Mouse (Mus musculus): ENCODE results near the gene Begain. TPM values are rescaled to one million over a fixed set of nuclear protein-coding genes. Genes with fewer than 3 reads are reported as not detected.

Gene Begain
- total RNA-seq (2021): 1 to 10 TPM; 2.9 to 4.0 TPM
- long read RNA-seq, experiment 1, partial matches to known transcripts: 0 of 3 reads
- long read RNA-seq, experiment 1, other reads (novel, unspliced or antisense): 3 of 3 reads
- long read RNA-seq, experiment 2, partial matches to known transcripts: 0 of 1 reads
- long read RNA-seq, experiment 2, other reads (novel, unspliced or antisense): 0 of 1 reads

DNA sequence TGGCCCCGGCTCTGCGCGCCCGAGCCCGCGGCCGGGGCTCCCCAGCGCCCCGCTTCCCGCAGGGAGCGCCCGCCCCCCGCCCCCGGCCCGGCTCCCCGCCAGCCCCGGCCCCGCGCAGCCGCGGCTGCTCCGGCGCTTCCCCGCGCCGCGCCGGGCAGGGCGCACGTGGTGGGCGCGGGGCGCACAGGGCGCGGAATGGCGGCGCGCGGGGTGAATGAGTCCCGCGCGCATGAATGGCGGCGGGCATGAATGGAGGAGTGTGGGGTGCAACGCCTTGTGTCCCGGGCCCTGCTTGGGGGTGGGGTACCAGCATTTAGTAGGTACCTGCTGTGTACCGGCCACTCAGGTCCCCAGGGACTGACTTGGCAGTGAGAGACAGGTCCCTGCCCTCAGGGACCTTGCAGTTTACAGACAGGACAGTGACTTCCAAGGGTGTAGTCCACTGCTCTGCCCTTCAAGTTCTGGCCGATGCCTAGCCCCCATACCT, at the start of gene Begain:
Gene Begain (minus strand): TSS at position 51 of the 487 bp plus-strand sequence.
- DNase-seq: no peak

DNA sequence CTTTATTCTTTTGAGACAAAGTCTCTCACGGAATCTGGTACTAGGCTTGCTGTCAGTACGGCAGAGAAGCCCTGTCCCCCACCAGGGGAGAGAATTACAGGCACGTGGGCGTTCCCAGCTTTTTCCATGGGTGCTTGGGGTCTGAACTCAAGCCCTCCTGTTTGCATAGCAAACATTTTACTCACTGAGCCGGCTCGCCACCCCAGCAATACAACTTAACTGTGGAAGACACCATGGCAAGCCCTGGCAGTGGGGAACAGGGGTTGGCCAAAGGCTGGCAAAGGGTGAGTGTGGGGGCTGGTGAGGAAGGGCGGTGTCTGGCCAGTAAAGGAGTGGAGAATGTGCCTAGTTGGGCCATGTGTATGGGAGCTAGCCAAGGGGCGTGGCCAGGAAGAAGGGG, 47.7 kb upstream of the Begain start:
- no peak for DNase-seq

DNA sequence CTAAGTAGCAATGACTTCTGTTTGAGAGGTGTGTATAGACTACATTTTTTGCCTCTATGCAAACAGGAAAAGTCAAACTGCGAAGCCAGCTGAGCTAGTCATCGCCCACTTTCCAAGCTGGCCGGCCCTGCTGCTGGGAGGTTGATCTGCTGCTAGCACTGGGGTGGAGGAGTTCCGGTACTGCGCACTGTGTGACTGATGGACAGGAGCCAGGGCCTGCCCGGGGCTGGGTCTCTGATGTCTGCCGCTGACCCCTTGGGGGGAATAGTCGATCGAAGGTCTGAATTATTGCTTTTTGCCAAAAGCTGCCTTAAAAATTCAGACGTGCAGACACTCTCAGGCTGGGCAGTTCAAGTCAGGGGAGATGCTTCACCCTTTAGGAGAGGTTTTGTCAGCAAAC, 47.1 kb upstream of the Begain start:
- no peak for DNase-seq

DNA sequence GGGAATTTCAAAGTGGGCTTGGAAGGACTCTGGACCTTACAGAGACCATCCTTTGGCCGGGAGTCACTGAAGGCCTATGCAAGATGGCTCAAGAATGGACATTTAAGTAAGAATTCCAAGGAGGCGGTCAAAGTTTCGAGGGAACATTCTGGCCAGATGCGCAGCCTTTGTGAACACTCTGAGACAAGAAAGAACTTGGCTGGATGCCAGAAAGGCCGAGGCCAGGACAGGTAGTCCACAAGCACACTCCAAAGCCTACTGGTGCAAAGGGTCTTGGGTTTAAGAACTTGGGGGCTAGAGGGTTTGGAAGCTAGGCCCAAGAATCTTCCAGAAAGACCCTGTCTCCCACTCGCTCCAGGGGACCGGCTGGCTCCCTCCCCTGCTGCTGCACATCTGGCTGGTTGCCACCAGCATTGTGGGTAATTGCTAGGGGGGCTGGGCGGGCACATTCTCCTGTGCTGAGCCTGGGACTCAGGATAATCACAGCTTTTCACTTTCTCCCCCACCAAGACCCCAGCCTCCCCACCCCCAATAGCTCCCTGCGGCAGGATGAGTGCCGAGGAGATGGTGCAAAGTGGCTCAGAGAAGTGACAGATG, 45.1 kb upstream of the Begain start:
- no peak for DNase-seq

DNA sequence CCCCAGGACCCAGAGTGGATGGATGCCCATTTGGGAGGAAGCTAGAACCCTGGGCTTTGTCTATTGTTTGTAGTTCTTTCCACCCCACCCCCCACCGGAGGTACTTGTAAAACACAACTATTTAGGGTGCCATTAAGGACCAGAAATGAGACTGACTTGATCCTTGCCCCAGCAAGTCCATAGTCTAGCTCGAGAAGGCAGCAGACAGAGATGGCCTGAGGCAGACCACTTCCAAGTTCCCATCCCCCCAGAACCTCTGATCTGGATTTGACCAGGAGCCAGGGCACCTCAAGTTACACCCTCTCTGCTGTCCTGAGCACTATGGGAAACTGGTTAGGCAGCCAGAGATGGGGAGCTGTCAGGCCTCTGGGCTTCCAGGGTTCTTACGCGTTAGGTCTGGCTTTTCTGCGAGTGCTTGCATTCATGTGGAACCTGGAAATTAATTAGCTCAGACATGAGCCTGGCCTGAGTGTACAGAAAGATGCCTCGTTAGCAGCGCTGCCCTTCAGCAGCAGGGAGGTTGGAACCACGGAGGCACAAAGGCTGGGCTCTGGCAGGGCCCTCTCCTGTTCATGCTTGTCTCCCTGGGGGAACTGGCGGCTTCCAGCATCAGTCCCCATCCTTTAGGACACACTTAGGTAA, 44.5 kb upstream of the Begain start:
- no peak for DNase-seq

DNA sequence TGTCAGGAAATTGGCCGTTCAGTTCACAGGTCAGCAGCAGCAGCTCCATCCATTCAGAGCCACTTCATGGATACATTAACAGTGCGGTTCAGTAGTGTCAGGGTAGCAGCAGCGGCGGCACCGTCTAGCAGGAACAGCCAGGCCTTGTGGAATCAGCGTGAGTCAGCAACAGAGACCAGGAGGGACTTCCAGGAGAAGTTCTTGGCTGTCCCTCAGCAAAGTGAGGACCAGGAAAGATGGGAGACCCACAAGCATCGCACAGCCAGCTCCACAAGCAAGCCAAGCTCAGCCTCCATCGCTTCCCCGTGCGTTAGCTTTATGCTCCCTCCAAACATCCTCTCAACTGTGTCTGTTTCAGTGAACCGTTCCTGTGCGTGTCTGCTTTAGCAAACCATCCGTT, 40.9 kb upstream of the Begain start:
- DNase-seq: no peak

DNA sequence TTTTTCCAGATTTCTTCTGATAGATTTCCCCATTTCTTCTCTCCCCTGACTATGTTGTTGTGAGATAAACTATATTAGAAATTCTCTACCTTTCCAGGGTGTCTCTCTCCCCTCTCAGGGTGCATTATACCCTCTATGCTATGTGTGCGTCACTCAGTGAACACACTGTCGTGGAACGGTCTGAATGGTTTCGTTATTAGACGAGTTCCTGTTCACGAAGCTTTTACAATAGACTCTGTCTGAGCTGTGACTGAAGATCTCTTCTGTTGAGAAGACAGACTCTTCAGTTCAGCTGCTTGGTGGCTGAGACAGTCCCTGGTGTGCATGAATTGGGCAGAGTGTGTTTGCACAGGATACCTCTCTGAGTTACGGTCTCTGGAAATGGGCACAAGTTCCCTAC, 32.4 kb upstream of the Begain start:
- no peak for DNase-seq

DNA sequence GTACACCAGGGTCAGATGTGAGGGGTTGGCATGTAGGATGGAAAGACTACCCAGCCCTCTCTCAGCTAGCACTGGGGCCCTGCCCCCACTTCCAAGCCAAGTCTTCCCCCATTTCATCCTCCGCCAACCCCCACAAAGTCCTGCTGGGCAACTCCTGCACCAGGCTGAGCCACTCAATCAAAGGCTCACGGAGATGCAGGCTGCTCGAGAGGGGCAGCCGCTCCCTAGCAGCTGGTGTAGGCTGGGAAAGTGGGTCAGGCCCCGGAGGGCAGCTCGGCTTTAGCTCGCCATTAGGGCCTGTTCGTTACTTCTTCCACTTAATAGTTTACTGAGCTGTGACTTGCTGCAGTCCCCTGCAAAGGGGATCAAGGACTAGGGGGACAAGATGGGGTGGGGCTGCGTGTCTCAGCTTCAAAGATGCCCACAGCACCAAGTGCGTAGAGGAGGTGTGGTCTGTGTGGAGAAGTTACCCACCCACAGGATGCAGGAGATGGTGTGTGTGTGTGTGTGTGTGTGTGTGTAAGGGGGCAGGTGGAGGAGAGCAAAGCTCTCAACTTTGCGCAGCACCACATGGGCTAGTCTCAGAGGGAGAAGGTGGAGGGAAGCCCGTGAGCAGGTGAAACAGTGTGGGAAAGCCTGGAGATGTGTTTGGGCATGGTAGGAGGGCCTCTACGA, 22.6 kb upstream of the Begain start:
- DNase-seq: no peak

DNA sequence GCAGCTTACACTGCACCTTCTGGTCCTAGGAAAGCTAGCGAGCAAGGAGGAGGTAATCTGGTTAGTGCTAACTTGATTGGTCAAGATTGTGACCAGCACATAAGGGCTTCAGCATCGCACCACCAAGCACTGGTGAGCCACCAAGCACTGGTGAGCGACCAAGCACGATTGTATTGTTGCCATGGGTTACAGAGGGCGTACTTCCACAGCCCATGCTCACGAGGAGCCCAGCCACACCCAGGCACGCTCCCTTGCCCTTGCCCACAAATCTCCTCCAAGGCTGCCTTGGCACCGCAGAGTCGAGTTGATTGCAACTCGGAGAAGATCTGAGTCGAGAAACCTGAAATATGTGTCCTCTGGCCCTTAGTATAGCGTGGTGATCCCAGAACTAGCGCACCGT, 22.0 kb upstream of the Begain start:
- no peak for DNase-seq

DNA sequence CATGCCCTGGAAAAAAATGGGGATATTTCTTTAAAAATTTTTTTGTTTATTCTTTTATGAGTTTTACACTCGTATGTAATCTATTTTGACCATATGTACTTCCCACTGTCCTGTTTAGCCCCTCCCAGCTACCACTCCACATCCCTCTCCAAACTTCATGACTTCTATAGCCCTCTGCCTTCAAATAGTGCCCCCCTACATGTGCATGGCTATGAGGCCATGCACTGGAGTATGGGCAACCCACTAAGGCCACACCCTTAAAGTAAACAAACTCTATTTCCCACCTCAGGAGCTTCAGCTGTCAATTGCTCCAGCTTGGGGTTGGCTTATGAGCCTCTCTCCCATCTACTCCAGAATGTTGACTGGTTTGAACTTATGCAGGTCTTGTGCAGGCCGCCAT, 18.1 kb upstream of the Begain start:
- no peak for DNase-seq

DNA sequence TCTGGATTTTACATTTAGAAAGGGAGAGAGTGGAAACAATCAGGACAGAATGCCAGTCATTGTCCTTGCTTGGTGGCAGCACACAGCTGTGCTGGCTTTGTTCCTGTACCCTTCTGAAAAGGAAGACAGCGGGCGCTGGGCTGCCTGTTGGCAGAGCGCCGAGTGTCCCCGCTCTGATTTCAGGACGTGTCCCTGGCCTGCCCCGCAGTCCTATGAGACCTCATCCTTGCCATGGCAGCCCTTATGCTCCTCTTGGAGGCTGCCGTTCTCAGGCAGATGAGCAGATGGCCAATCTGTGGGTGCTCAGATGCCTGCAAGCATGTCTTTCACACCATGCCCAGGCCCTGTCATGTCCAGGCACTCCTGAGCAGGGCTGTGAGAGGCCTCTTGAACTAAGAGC, 17.7 kb upstream of the Begain start:
- peak; percentile 26 to 28 for DNase-seq

DNA sequence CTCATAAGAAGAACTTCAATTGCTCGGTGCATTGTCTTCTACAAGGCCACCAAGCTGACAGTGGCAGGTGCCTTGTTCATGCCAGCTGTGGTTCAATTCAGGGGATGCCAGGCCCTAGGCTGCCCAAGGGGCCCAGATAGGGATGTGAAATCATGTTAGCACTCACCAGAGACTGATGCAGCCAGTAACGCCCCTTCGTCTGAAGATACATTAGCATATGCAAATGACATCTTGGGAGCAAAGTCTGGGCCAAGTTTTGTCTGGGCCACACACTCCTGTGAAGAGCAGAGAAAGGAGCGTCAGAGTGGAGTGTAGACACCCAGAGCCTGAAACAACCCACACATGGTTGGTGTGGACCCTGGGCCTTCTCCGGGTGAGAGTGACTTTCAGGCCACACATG, 17.0 kb upstream of the Begain start:
- no peak for DNase-seq

DNA sequence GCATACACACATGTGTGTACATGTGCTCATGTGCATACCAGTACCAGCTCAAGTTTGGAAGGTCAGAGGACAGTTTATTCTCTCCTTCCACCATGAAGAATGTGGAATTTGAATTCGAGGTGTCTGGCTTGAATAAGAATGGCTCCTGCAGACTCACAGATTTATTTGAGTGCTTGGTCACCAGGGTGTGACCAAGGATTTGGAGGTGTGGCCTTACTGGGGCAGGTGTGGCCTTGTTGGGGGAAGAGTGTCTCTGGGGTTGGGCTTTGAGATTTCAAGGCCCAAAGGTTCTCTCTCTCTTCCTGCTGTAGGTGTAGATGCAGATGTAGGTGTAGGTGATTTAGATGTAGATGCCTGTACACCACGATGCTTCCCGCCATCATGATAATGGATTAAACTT, 15.5 kb upstream of the Begain start:
- DNase-seq: no peak

DNA sequence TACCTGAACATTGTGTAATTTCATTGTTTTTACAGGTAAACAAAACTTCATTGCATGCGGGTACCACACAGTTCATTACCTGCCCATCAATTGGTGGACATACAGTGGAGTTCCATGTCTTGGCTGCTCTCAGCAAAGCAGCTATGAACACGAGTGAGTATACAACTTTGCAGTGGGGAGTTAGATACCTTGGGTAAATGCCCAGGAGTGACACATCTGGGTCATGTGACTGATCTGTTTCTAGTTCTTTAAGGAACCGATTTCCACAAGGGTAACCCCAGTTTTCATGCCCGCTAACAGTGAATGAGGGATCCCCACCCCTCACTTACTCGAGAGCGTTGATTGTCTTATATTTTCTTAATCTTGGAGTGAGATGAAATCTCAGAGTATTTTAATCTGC, 9.0 kb upstream of the Begain start:
- no peak for DNase-seq

DNA sequence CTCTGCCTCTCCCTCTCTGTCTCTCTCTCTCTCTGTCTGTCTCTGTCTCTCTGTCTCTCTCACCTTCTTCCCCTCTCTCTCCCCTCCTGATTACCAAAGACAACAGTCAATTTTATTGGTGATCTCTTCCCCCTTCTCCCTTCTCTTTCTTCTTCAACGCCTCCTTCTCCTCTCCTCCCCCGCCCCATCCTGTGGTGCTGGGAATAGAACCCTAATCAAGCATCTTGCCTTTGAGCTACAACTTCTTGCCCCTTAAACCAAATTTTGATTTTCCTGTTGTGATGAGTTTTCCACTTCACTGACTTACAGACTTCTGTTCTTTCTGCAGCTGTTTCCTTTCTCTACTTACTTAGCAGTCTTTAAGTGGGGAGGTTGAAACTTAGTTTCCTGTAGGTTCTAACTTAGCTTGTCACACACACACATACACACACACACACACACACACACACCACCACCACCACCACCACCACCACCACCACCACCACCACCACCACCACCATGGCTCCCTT, 6.8 kb upstream of the Begain start:
- DNase-seq: no peak

DNA sequence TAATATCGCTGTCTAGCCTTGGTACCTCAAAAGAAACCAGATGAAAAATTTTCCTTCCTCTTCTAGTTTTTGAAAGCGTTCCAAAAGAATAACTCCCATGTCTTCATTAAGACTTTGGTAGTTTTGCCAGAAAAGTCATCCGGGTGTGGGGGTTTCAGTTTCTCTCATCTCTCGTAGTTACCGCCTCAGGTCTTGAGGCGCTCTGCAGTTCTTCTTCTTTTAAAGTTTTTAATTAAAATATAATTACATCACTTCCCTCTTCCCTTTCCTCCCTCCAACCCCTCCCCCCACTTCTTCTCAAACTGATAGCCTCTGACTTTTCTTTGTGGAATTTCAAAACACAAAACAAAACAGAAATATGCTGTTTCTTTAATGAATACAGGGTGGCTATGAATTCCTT, 6.1 kb upstream of the Begain start:
- DNase-seq: no peak

DNA sequence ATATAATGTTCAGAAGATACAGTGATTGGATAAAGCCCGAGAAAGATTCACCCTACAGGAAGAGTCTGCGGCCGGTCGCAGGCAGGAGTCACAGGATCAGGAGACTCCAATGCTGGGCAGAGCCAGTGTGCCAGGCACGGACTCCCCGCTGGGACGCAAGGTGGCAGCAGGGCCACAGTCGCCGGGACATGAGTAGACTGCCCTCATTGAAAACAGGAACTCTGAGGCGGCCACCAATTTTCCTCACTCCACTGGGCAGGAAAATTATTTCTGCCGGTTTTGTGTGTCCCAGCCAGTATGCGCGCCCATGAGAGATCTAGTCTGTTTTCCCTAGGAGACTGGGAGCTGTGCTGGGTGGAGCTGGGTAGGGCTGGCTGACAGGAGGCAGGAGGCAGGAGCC, 3.2 kb upstream of the Begain start:
- DNase-seq: peak in 1 of 2 experiments; percentile 11

DNA sequence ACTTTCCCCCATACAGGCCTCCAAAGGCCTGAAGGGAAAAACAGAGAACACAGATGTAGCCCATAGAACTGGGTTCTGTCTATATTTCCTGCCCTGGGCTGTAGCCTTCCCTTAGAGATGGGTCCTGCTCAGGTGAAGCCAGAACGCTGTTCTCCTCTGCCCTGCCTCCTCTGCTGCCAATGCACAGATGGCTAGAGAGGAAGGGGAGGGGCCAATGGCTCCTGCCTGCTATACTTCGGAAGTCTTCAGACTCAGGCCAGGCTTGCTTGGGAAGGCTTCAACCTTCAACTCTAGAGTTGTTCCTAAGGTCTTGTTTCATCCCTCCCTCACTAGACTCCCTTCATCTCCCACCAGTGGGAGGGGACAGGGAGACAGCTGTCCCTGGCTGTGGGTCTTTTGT, 1.7 kb upstream of the Begain start:
- DNase-seq: no peak

DNA sequence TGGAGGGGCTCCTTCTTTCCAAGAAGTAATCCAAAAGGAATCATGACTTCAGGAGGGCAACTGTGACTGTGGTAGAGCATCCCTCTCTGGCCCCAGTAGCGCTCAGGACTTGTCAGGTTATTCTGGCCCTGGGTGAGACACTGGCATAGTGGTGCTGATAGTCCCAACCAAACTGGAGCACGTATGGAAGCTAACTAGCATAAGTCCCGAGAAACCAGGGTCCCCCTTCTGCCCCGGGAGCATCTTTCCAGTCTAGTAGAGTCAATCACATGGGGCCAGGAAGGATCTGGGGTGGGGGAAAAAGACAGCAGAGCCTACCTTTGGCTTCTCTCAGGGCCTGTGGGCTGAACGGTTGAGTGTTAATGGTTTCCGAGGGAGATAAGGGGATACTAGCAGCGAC, 721 bp upstream of the Begain start:
- no peak for DNase-seq

DNA sequence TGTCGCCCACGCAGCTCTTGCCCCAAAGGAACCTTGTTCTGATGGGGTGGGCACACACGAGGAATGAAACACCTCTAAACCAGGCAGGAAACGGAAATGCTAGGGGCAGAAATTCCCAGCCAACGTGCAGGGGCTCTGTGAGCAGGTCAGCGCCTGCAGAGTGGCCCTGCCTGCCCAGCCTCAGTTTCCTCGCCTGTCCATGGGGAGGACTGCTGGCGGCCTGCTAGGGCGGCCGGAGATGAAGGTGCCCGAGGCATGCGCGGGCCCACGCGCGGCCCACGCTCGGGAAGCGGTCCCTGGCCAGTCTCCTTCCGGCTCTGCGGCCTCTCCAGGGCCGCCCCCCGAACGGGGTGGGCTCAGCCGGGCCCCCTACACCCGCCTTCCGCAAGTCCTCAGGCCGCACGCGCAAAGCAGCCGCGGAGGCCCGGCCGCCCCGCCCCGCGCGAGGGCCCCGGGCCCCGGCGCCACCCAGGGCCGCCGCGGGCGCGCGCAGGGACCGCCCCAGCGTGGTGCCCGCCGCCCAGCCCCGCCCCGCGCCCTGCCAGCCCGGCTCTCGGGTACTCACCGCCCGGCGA, 369 bp downstream of the Begain start:
- DNase-seq: peak; percentile 71 to 78

DNA sequence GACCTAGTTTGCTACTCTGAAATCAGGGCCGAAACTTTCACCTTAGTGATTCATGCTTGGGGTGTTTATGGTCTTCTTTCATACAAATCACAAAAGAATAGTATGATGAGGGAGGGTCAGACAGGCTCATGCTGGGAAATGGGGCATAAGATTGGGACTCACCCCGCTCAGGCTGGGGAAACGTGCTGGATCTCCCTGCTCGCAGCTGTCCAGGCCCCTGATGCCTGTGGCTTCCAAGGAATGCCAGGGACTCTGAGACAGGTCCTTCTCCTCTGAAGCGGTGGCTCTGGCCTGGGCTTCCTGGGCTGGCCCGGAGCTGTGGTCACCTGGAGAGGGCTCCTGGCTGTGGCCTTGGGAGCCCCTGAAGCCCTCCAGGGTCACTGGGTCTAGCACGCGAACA, 9.4 kb downstream of the Begain start:
- DNase-seq: no peak

DNA sequence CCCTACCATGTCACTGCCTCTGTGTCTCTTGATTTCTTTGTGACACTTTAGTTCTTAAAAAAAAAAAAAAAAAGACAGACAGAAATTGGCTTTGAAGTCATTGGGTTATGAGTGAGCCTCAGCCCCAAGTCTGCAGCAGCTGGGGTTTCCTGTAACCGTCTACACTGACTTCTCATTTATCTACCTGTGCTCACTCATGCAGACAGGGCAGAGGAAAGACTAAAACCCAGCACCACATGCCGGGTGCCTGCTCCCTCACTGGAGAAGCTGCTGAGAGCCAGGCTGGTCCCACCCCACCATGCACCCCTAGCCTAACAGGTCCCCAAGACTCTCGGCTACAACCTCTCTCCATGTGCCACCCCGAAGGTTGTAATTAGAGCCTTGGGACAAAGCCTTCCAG, 10.3 kb downstream of the Begain start:
- no peak for DNase-seq
